Mouse (Mus musculus): ENCODE measurements around the gene Bcr. TPM values are rescaled to one million over a fixed set of nuclear protein-coding genes. Genes with fewer than 3 reads are reported as not detected.

Bcr gene
- polyA plus RNA-seq, 1 experiment from 2014 or later: 15.1 TPM

DNA sequence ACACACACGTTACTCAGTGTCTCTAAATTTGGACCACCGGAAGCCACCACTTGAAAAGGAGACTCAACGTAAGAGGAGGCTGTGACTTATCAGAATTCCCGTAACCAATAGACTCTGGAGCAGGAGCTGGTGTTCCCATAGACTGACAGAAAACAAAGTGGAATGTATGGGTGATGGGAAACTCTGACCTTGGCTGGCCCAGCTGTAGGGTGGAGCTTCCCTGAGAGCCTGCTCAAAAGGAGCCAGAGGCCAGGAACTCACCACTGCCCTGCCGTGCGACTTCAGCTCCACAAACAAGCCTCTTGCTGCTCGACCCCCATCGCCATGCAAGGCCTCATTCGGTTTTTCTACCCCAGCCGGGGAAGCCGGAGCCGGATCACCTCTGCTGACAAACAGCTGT lies 113.3 kb downstream of the Bcr start:
- Histone ChIP-seq H3K4me1 (replicated peaks) (no peaks in the 10 kb centered on the region), H3K27ac (no peak overlapping the region), H3K36me3 (peaks cover 95% of the 10 kb centered on the region), H3K4me2 (no peak overlapping the region), H3K9ac (no peak overlapping the region), H3K27me3 (no peaks in the 10 kb centered on the region), H3K9me3 (no peaks in the 10 kb centered on the region), H3K4me3 (no peak overlapping the region)
- no peak for ATAC-seq (ENCODE audit: low FRiP score)
- 81% methylated on average over 12 of the region's 12 CpGs for WGBS

DNA sequence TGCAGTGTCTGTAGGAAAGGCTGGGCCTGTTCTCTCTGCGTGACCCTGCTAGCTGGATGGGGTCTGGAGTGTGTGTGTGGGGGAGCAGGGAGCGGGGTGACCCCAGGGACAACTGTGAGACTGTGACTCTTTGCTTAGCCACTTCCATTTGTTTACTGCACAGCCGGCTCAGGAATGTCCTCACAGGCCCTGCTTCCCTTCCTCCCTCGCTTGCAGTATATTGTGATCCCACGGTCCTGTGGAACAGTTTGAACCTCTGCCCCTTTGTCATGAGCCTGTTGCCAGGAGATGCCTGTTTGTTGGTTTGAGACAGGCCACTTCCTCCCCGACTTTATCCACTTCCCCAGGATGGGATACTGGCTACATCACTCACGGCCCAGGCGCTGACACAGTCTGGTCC lies 116.1 kb downstream of the Bcr start:
- 84% methylated on average over 8 of the region's 8 CpGs for WGBS
- Histone ChIP-seq H3K4me2 (no peak overlapping the region), H3K4me1 (replicated peaks) (no peaks in the 10 kb centered on the region), H3K9me3 (no peaks in the 10 kb centered on the region), H3K27ac (no peak overlapping the region), H3K4me3 (no peak overlapping the region), H3K36me3 (peaks cover 95% of the 10 kb centered on the region), H3K9ac (no peak overlapping the region), H3K27me3 (no peaks in the 10 kb centered on the region)
- no peak for ATAC-seq (ENCODE audit: low FRiP score)

DNA sequence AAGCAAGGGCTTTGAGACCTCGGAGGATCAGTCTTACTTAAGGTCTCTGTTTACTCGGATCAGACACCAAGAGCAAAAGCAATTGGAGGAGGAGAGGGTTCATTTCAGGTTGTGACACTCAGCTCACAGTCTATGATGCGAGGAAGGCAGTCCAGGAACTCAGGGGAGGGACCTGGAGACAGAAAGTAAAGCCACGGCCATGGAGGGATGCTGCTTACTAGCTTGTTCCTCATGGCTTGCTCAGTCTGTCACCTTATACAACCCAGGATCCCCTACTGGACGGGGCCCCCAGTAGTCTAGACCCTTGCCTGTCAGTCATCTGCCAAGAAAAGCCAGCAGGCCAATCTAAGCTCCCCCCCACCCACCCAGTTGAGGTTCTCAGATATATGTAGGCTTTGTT lies 118.5 kb downstream of the Bcr start:
- H3K27ac ChIP-seq: no peak overlapping the region

DNA sequence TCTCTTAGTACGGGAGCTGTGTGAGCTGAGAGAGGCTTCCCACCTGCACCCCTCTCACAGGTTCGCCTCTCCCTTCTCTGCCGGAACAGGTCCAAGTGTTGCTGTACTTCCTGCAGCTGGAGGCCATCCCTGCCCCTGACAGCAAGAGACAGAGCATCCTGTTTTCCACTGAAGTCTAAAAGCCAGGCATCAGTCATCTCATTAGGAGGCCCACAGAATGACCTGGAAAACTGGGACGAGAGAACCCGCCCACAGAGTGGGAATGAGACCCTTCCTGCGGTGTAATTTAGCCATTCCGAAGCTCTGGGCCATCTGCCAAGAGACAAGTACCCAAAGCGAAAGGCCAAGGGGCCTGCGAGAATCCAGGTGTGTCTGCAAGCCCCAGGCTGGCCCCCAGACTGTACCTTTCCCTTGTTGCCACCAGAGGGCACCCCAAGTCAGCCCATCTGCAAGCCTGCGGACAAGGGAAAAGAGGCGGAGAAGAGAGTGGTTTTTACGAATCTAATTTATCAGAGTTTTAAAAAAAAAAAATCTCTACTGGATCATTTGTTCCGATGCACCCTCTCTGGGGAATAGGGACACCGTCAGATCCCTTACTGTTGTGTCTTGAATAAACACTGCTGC lies 121.9 kb downstream of the Bcr start:
- Histone ChIP-seq H3K4me1 (replicated peaks) (no peaks in the 10 kb centered on the region), H3K4me3 (no peak overlapping the region), H3K9ac (no peak overlapping the region), H3K27ac (peak overlapping the region; percentile 46; the same call in 1 of the 2 replicates), H3K9me3 (no peaks in the 10 kb centered on the region), H3K4me2 (no peak overlapping the region), H3K36me3 (peaks cover 85% of the 10 kb centered on the region), H3K27me3 (no peaks in the 10 kb centered on the region)
- ATAC-seq (ENCODE audit: low FRiP score): peak; percentile 33; the same call in 1 of the 2 replicates
- WGBS: 42% methylated on average over 14 of the region's 14 CpGs

More for the DNA sequence above, 118.5 kb downstream of the Bcr start:
- Histone ChIP-seq H3K4me2 (no peak overlapping the region), H3K9me3 (no peaks in the 10 kb centered on the region), H3K27me3 (no peaks in the 10 kb centered on the region), H3K36me3 (peaks cover 99% of the 10 kb centered on the region), H3K4me1 (replicated peaks) (no peaks in the 10 kb centered on the region), H3K4me3 (no peak overlapping the region), H3K9ac (no peak overlapping the region)
- no peak for ATAC-seq (ENCODE audit: low FRiP score)
- WGBS: 95% methylated on average over 5 of the region's 5 CpGs

DNA sequence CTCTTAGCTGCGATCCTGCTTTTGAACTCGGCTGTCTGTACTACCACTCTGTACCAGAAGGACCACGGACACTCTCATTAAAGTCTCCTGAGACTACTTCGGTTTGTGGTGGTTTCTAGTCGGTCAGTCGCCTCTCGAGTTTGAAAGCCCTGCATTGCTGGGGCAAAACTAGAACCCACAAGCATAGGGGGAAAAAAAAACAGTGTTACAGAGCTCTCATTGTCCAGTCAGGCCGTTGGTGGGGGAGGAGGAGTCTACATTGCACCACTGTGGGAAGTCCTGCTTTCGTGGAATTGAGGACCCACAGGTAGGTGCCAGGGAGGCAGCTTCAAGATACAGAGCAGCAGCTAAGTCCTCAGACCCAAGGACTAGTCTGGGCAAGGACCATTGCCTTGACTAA lies 124.4 kb downstream of the Bcr start:
- Histone ChIP-seq H3K4me3 (no peak overlapping the region), H3K9ac (no peak overlapping the region), H3K27ac (no peak overlapping the region), H3K9me3 (no peaks in the 10 kb centered on the region), H3K4me2 (no peak overlapping the region), H3K27me3 (no peaks in the 10 kb centered on the region), H3K36me3 (peaks cover 60% of the 10 kb centered on the region), H3K4me1 (replicated peaks) (no peaks in the 10 kb centered on the region)
- WGBS: 88% methylated on average over 9 of the region's 9 CpGs
- no peak for ATAC-seq (ENCODE audit: low FRiP score)

DNA sequence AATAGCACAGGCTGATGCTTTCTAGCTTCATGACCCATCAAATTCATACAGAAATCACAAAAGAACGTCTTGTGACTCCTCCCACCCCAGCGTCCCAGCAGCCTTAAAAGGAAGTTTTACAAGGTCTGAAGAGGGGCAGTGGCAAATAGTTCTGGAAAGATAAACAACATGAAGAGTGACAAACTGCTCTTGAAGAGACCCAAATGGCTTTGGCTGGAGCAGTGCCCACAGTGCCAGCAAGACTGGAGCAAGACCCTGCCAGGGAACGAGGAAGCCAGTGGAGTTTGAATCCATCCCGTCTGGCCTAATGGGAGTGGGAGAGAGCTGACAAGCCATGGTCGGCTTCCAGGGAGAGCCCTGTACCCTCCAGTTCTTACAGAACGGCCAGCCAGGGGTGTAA lies 126.2 kb downstream of the Bcr start:
- WGBS: 50% methylated on average over 6 of the region's 6 CpGs
- Histone ChIP-seq H3K4me1 (replicated peaks) (no peaks in the 10 kb centered on the region), H3K4me3 (no peak overlapping the region), H3K4me2 (no peak overlapping the region), H3K9ac (no peak overlapping the region), H3K9me3 (no peaks in the 10 kb centered on the region), H3K36me3 (peaks cover 43% of the 10 kb centered on the region), H3K27me3 (no peaks in the 10 kb centered on the region), H3K27ac (no peak overlapping the region)
- ATAC-seq (ENCODE audit: low FRiP score): no peak

DNA sequence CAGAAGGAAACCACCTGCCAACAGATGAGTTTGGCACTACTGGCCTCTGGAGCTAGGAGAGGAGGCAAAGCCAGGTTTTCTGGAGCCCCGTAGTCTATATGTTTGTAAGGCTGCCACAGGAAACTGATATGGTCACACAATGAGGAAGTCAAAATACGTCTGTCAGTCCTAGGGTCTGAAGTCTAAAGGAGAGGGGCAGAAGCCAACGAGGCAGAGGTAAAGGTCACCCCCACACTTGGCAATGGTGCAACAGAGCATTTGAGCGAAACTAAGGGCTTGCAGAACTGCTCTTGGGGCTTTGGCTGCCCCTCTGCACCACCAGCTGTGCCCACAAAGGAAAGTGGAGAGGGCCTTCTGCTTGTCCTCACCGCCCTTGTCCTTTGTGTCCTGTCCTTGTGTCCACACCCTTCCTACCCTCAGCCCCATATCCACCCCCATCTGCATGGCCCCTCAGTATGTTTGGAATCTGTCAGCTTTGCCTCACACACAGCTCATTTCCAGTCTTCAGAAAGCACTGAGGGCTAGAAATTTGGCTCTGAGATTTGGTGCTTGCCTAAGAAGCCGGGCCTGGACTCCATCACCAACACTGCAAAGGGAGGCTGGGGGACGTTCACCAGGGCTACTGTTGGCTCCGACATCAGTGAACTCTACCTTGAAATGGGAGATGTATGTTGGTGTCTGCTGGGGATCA lies 127.1 kb downstream of the Bcr start:
- H3K36me3 ChIP-seq: peaks cover 34% of the 10 kb centered on the region
- H3K27ac ChIP-seq: no peak overlapping the region
- no peaks in the 10 kb centered on the region for H3K4me1 ChIP-seq (replicated peaks)
- ATAC-seq (ENCODE audit: low FRiP score): no peak
- H3K9me3 ChIP-seq: no peaks in the 10 kb centered on the region
- no peak overlapping the region for H3K4me3 ChIP-seq
- no peak overlapping the region for H3K9ac ChIP-seq
- 82% methylated on average over 8 of the region's 8 CpGs for WGBS
- no peaks in the 10 kb centered on the region for H3K27me3 ChIP-seq
- no peak overlapping the region for H3K4me2 ChIP-seq

DNA sequence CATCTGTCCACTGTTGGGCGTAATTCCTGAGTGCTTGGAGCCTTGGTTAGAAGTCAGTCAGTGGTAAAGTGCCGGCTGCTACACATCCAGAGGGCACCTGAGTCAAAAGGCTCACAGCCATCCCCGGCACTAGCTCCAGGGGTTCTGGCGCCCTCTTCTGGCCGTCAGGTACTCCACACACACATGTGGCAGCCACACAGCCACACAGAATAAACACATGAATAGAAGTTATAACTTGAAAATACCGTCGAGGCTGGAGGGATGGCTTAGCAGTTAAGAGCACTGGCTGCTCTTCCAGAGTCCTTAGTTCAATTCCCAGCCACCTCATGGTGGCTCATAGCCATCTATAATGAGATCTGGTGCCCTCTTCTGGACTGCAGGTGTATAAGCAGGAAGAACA lies 131.3 kb downstream of the Bcr start:
- Histone ChIP-seq H3K4me1 (replicated peaks) (no peaks in the 10 kb centered on the region), H3K9ac (no peak overlapping the region), H3K27ac (no peak overlapping the region), H3K9me3 (no peaks in the 10 kb centered on the region; the same call in 1 of the 2 replicates), H3K4me3 (no peak overlapping the region), H3K27me3 (no peaks in the 10 kb centered on the region), H3K36me3 (no peaks in the 10 kb centered on the region), H3K4me2 (no peak overlapping the region)
- no peak for ATAC-seq (ENCODE audit: low FRiP score)
- 55% methylated on average over 7 of the region's 7 CpGs for WGBS

DNA sequence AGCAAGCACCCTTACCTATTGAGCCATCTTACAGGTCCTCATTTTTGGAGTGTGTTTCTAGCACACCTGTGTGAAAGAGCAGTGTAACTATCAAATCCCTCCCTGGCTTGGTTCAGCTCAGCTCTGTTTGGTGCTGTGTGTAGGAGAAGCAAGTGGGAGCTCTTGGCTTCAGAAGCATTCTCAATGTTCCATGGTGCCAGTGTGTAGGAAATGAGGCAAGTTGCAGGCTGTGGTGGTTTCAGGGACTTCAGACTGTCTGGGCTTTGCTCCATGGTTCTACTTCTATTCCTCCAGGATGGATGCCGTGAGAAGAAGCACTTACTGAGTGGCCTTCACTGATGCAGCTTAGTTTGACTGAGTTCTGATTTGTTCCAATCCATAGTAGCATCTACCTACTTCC lies 137.4 kb downstream of the Bcr start:
- no peak for ATAC-seq (ENCODE audit: low FRiP score)
- H3K9ac ChIP-seq: no peak overlapping the region
- H3K27me3 ChIP-seq: no peaks in the 10 kb centered on the region
- no peak overlapping the region for H3K27ac ChIP-seq
- no peaks in the 10 kb centered on the region; the same call in 1 of the 2 replicates for H3K9me3 ChIP-seq
- 85% methylated on average over 1 of the region's 1 CpGs for WGBS
- no peak overlapping the region for H3K4me2 ChIP-seq
- H3K4me1 ChIP-seq (replicated peaks): no peaks in the 10 kb centered on the region
- no peaks in the 10 kb centered on the region for H3K36me3 ChIP-seq
- H3K4me3 ChIP-seq: no peak overlapping the region

DNA sequence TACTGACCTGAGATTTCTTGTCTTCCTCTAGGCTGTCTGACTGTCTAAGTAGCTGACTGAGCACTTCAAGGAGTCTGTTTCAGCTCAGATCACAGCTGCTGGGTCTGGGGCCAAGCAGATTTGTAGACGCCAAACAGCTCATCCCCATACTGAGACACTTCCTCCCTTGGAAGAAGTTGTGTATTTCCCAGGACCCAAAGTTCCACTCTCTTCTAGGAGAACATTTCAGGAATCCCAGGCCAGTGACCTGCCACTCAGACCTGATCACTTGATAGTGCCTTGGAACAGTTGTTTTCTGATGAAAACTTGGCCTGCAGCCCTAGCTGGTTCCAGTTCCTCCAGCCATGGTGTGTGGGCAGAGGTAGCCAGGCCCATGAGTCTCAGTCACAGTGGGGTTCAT lies 140.3 kb downstream of the Bcr start:
- no peak overlapping the region for H3K9ac ChIP-seq
- no peak overlapping the region for H3K27ac ChIP-seq
- H3K27me3 ChIP-seq: no peaks in the 10 kb centered on the region
- no peaks in the 10 kb centered on the region for H3K4me1 ChIP-seq (replicated peaks)
- no peaks in the 10 kb centered on the region for H3K36me3 ChIP-seq
- no peak overlapping the region for H3K4me2 ChIP-seq
- no peak overlapping the region for H3K4me3 ChIP-seq
- H3K9me3 ChIP-seq: no peaks in the 10 kb centered on the region
- 76% methylated on average over 1 of the region's 1 CpGs for WGBS
- ATAC-seq (ENCODE audit: low FRiP score): no peak

DNA sequence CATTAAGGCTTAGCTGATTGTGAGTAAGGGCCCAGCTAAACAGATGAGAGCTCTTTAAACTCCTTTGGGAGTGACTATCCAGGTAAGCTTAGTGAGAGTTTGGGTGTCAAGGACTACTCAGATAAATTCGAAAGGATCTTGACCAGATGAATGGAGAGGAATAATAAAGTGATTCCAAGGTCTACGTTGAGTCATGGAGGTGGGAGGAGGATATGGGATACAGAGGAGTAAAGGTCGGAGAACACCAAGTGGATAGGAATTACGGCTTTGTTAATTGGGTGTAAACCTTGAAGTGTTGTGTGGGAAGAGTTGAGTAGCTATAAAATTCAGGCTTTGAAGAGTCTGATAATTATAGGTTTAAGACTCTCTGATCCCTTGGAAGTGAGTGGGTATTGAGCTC lies 145.8 kb downstream of the Bcr start:
- Histone ChIP-seq H3K27ac (no peak overlapping the region), H3K4me1 (replicated peaks) (peaks cover under 1% of the 10 kb centered on the region; the same call in 1 of the 2 replicates), H3K9ac (no peak overlapping the region), H3K36me3 (no peaks in the 10 kb centered on the region), H3K9me3 (no peaks in the 10 kb centered on the region), H3K4me2 (no peak overlapping the region), H3K4me3 (no peak overlapping the region), H3K27me3 (no peaks in the 10 kb centered on the region)
- ATAC-seq (ENCODE audit: low FRiP score): no peak
- WGBS: 87% methylated on average over 4 of the region's 4 CpGs

DNA sequence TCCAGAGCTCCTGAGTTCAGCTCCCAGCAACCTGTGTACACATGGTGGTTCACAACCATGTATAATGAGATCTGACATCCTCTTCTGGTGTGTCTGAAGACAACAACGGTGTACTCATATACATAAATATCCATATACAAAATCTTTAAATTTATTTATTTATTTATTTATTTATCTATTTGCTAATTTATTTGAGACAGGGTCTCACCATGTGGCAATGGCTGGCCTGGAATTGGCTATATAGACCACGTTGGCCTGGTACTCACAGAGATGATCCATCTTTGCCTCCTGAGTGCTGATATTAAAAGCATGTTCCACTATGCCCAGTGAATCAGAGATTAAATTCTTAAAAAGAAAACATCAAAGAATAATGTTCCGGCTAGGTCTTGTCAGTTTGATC lies 150.4 kb downstream of the Bcr start:
- ATAC-seq (ENCODE audit: low FRiP score): no peak
- no peaks in the 10 kb centered on the region for H3K36me3 ChIP-seq
- H3K9me3 ChIP-seq: no peaks in the 10 kb centered on the region
- H3K27me3 ChIP-seq: no peaks in the 10 kb centered on the region
- peaks cover 18% of the 10 kb centered on the region for H3K4me1 ChIP-seq (replicated peaks)
- no peak overlapping the region for H3K27ac ChIP-seq
- 97% methylated on average over 3 of the region's 3 CpGs for WGBS
- H3K4me3 ChIP-seq: no peak overlapping the region
- no peak overlapping the region for H3K4me2 ChIP-seq
- no peak overlapping the region for H3K9ac ChIP-seq
